Comparison of ENCODE assay signal across 8 mouse cellular contexts in the genomic region with DNA sequence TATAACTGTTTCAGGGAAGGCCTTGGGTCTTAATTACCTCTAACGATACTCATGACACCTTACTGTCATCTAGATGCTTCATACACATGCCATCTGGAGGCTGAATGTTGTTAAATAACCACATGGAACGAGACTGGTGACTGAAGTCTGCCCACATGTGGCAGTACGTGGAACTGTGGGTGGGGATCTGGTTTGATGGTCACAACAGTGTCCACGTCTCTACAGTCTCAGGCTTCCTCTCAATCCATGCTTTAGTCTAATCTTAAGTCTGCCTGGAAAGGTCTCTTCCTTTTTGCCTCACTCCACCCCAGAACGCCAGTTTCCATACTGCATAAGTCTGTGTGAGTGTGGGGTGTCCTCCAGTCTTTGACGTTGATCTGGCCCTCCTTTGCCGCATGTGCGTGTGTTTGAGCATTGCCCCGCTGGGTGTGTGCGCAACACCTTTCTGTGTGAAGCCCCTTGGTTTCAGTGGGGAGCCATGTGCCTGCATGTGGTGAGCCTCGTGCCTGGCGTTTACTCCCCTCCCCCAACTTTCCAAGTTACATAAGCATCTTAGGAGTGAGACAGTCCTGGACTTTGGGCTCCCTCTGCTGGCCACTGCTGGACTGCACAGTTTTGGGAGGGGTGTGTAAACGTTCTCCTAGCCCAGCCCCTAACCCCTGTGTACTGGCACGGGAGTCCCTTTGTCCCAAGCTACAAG. TPM values are rescaled to one million over a fixed set of nuclear protein-coding genes. Genes with fewer than 3 reads are reported as not detected.
A peak's percentile ranks its signal among the peaks of the same experiment; 100 is the strongest.
DNase-seq lines count a peak whose midpoint lies in the region; ATAC-seq and TF ChIP-seq lines count a peak whose summit lies in the region.

No protein-coding gene starts in this region.

- peak; percentile 80 for DNase-seq in G1E (ENCODE audit: low spot score)
- peak; percentile 93 for DNase-seq in cerebellum, adult 11-12 months
- peak; percentile 82 for DNase-seq in heart, postnatal 25 days (ENCODE audit: low spot score)
- peak; percentile 95 for DNase-seq in layer of hippocampus, adult 11-12 months (ENCODE audit: low spot score)
- peak; percentile 90 for DNase-seq in liver, postnatal 0 days

- intact Hi-C loops in heart, postnatal 25 days (cut with DNase I): loop anchor here (1.0 to 5.0 kb wide), 7 partner anchors 27 to 263 kb away; partner anchors contain the start of genes Casq1, Dcaf8 and Pex19

- ATAC-seq in G1E (ENCODE audit: extremely low read depth, insufficient number of reproducible peaks, low FRiP score, poor library complexity, severe bottlenecking): peak; percentile 41
- peak; percentile 67 for ATAC-seq in forebrain, embryonic 15.5 days (replicated peaks)
- peak; percentile 47 for ATAC-seq in liver, postnatal 0 days
- peak; percentile 71 for ATAC-seq in neural tube, embryonic 14.5 days (ENCODE audit: low read depth)

- TF ChIP-seq EP300 in liver, postnatal 0 days (IDR thresholded peaks at IDR 0.05; ENCODE audit: low read depth): peak; percentile 71; the same call in 1 of the 2 replicates

- TF ChIP-seq POLR2A in testis, adult 2 months (IDR thresholded peaks at IDR 0.05; ENCODE audit: control insufficient read depth, low read depth, low read length): no peak

- H3K27ac ChIP-seq in forebrain, embryonic 15.5 days (replicated peaks): peak overlapping the region; percentile 94
- H3K27ac ChIP-seq in liver, postnatal 0 days (ENCODE audit: low read depth): peak overlapping the region; percentile 86
- peak overlapping the region; percentile 74 for H3K27ac ChIP-seq in neural tube, embryonic 14.5 days (ENCODE audit: low read depth, low read length)
- H3K27ac ChIP-seq in testis, adult 2 months (ENCODE audit: control insufficient read depth, insufficient read depth, low read depth, low read length): peak overlapping the region; percentile 97

- peak overlapping the region; percentile 55 for H3K4me2 ChIP-seq in forebrain, embryonic 15.5 days (replicated peaks)
- peak overlapping the region; percentile 70 for H3K4me2 ChIP-seq in liver, postnatal 0 days (ENCODE audit: low read depth, low read length)
- peak overlapping the region; percentile 57 for H3K4me2 ChIP-seq in neural tube, embryonic 14.5 days (ENCODE audit: low read depth, low read length)

- H3K4me3 ChIP-seq in G1E (ENCODE audit: low read depth, low read length): peak overlapping the region; percentile 64; the same call in 1 of the 2 replicates
- peak overlapping the region; percentile 34 for H3K4me3 ChIP-seq in forebrain, embryonic 15.5 days
- H3K4me3 ChIP-seq in liver, postnatal 0 days (ENCODE audit: low read depth, low read length): peak overlapping the region; percentile 27
- peak overlapping the region; percentile 16; the same call in 1 of the 2 replicates for H3K4me3 ChIP-seq in neural tube, embryonic 14.5 days (ENCODE audit: low read depth, low read length)
- H3K4me3 ChIP-seq in testis, adult 2 months (ENCODE audit: control insufficient read depth, low read depth, low read length): no peak overlapping the region

- WGBS in forebrain, embryonic 15.5 days: 2% methylated on average over 14 of the region's 14 CpGs
- WGBS in liver, postnatal 0 days (ENCODE audit: insufficient replicate concordance): under 1% methylated on average over 14 of the region's 14 CpGs
- WGBS in neural tube, embryonic 14.5 days: under 1% methylated on average over 14 of the region's 14 CpGs

- H3K27me3 ChIP-seq in G1E (ENCODE audit: insufficient read depth, low read length): no peaks in the 10 kb centered on the region; the same call in 1 of the 2 replicates
- no peaks in the 10 kb centered on the region for H3K27me3 ChIP-seq in forebrain, embryonic 15.5 days
- no peaks in the 10 kb centered on the region for H3K27me3 ChIP-seq in liver, postnatal 0 days (ENCODE audit: insufficient read depth, low read length)
- H3K27me3 ChIP-seq in neural tube, embryonic 14.5 days (ENCODE audit: control insufficient read depth, insufficient read depth, low read length): no peaks in the 10 kb centered on the region
- H3K27me3 ChIP-seq in testis, adult 2 months (ENCODE audit: control insufficient read depth, insufficient read depth, low read length): no peaks in the 10 kb centered on the region

- H3K4me1 ChIP-seq in G1E (ENCODE audit: insufficient read depth, low read depth, low read length): peaks cover 61% of the 10 kb centered on the region
- H3K4me1 ChIP-seq in forebrain, embryonic 15.5 days: peaks cover 58% of the 10 kb centered on the region
- H3K4me1 ChIP-seq in liver, postnatal 0 days (ENCODE audit: insufficient read depth): peaks cover 42% of the 10 kb centered on the region
- H3K4me1 ChIP-seq in neural tube, embryonic 14.5 days (ENCODE audit: control insufficient read depth, insufficient read depth, low read length): peaks cover 13% of the 10 kb centered on the region
- H3K4me1 ChIP-seq in testis, adult 2 months (ENCODE audit: control insufficient read depth, insufficient read depth, low read length): peaks cover 5% of the 10 kb centered on the region

- TF ChIP-seq CTCF in G1E (IDR thresholded peaks at IDR 0.05; ENCODE audit: low read depth, low read length): peak; percentile 79
- TF ChIP-seq CTCF in liver, postnatal 0 days (IDR thresholded peaks at IDR 0.05; ENCODE audit: low read depth): peak; percentile 95
- peak; percentile 86; the same call in 1 of the 2 replicates for TF ChIP-seq CTCF in testis, adult 2 months (IDR thresholded peaks at IDR 0.05; ENCODE audit: control insufficient read depth, insufficient read depth, insufficient replicate concordance, low read depth, low read length)

- H3K9ac ChIP-seq in forebrain, embryonic 15.5 days (replicated peaks): peak overlapping the region; percentile 38; the same call in 1 of the 2 replicates
- peak overlapping the region; percentile 45 for H3K9ac ChIP-seq in liver, postnatal 0 days (replicated peaks)
- no peak overlapping the region; the same call in 1 of the 2 replicates for H3K9ac ChIP-seq in neural tube, embryonic 14.5 days (replicated peaks; ENCODE audit: low read depth, low read length)

- H3K36me3 ChIP-seq in G1E (replicated peaks): peaks cover 11% of the 10 kb centered on the region
- H3K36me3 ChIP-seq in forebrain, embryonic 15.5 days: no peaks in the 10 kb centered on the region
- H3K36me3 ChIP-seq in liver, postnatal 0 days (replicated peaks; ENCODE audit: insufficient read depth, low read length): no peaks in the 10 kb centered on the region
- H3K36me3 ChIP-seq in neural tube, embryonic 14.5 days (ENCODE audit: control insufficient read depth, insufficient read depth, low read length): no peaks in the 10 kb centered on the region
- H3K36me3 ChIP-seq in testis, adult 2 months (ENCODE audit: control insufficient read depth, insufficient read depth, low read length): no peaks in the 10 kb centered on the region

- H3K9me3 ChIP-seq in G1E (replicated peaks): no peaks in the 10 kb centered on the region
- H3K9me3 ChIP-seq in forebrain, embryonic 15.5 days: no peaks in the 10 kb centered on the region
- no peaks in the 10 kb centered on the region for H3K9me3 ChIP-seq in liver, postnatal 0 days (ENCODE audit: low read length)
- no peaks in the 10 kb centered on the region for H3K9me3 ChIP-seq in neural tube, embryonic 14.5 days (ENCODE audit: control insufficient read depth, low read length)

RNA-seq across cellular contexts. Expression of gene Atp1a2, which starts 12.0 kb away (rescaled TPM):
- total RNA-seq in G1E (2014; fragmentation: Nextera tagmentation) (not detected in 2 replicates), G1E (2017) (under 0.01 and 0.05 TPM in 2 replicates)
- polyA plus RNA-seq in G1E (2012): not detected in 2 replicates
- 32.2 and 33.1 TPM in 2 replicates for polyA plus RNA-seq in forebrain, embryonic 15.5 days (2015; fragmentation: Nextera tagmentation; extraction: Ambion mirVana)
- 100 to 1,000 TPM; 600 to 610 TPM for total RNA-seq in heart, postnatal 25 days (2021)
- polyA plus RNA-seq in liver, postnatal 0 days (2015; fragmentation: Nextera tagmentation; extraction: Ambion mirVana): 0.29 and 1.4 TPM in 2 replicates
- 23.6 and 27.9 TPM in 2 replicates for polyA plus RNA-seq in neural tube, embryonic 14.5 days (2014; fragmentation: Nextera tagmentation; extraction: Ambion mirVana)
- polyA plus RNA-seq in testis, adult 2 months (2012; rRNA removed): 12.4 and 17.3 TPM in 2 replicates

RNA-seq across cellular contexts. Expression of gene Kcnj9, which starts 19.3 kb away (rescaled TPM):
- total RNA-seq in G1E (2014; fragmentation: Nextera tagmentation): not detected in 2 replicates
- total RNA-seq in G1E (2017): not detected in 2 replicates
- polyA plus RNA-seq in G1E (2012): not detected in 2 replicates
- polyA plus RNA-seq in forebrain, embryonic 15.5 days (2015; fragmentation: Nextera tagmentation; extraction: Ambion mirVana): 3.4 and 3.5 TPM in 2 replicates
- under 1 TPM in 1 of 2 experiments, not detected in 1; 0.06 TPM for total RNA-seq in heart, postnatal 25 days (2021)
- 0.07 TPM in 2 replicates for polyA plus RNA-seq in liver, postnatal 0 days (2015; fragmentation: Nextera tagmentation; extraction: Ambion mirVana)
- polyA plus RNA-seq in neural tube, embryonic 14.5 days (2014; fragmentation: Nextera tagmentation; extraction: Ambion mirVana): 1.3 and 2.7 TPM in 2 replicates
- polyA plus RNA-seq in testis, adult 2 months (2012; rRNA removed): 40.4 and 41.2 TPM in 2 replicates

RNA-seq across cellular contexts. Expression of gene Kcnj10, which starts 31.2 kb away (rescaled TPM):
- 1.1 TPM in 1 of 2 replicates, not detected in the other for total RNA-seq in G1E (2014; fragmentation: Nextera tagmentation)
- under 0.01 and 0.11 TPM in 2 replicates for total RNA-seq in G1E (2017)
- polyA plus RNA-seq in G1E (2012): not detected in 2 replicates
- polyA plus RNA-seq in forebrain, embryonic 15.5 days (2015; fragmentation: Nextera tagmentation; extraction: Ambion mirVana): 1.7 and 1.9 TPM in 2 replicates
- under 1 TPM; 0.10 to 0.14 TPM for total RNA-seq in heart, postnatal 25 days (2021)
- polyA plus RNA-seq in liver, postnatal 0 days (2015; fragmentation: Nextera tagmentation; extraction: Ambion mirVana): 0.17 and 0.19 TPM in 2 replicates
- polyA plus RNA-seq in neural tube, embryonic 14.5 days (2014; fragmentation: Nextera tagmentation; extraction: Ambion mirVana): 2.3 and 2.6 TPM in 2 replicates
- 0.06 TPM in 2 replicates for polyA plus RNA-seq in testis, adult 2 months (2012; rRNA removed)

RNA-seq across cellular contexts. Expression of gene Igsf8, which starts 48.4 kb away (rescaled TPM):
- total RNA-seq in G1E (2014; fragmentation: Nextera tagmentation): 19.9 and 33.3 TPM in 2 replicates
- 13.1 and 14.8 TPM in 2 replicates for total RNA-seq in G1E (2017)
- 69.3 and 71.4 TPM in 2 replicates for polyA plus RNA-seq in G1E (2012)
- polyA plus RNA-seq in forebrain, embryonic 15.5 days (2015; fragmentation: Nextera tagmentation; extraction: Ambion mirVana): 137 and 162 TPM in 2 replicates
- 10 to 100 TPM in 1 of 2 experiments, 1 to 10 TPM in 1; 9.3 to 15.2 TPM for total RNA-seq in heart, postnatal 25 days (2021)
- 12.8 and 13.1 TPM in 2 replicates for polyA plus RNA-seq in liver, postnatal 0 days (2015; fragmentation: Nextera tagmentation; extraction: Ambion mirVana)
- 66.2 and 72.2 TPM in 2 replicates for polyA plus RNA-seq in neural tube, embryonic 14.5 days (2014; fragmentation: Nextera tagmentation; extraction: Ambion mirVana)
- polyA plus RNA-seq in testis, adult 2 months (2012; rRNA removed): 43.9 and 52.2 TPM in 2 replicates

RNA-seq across cellular contexts. Expression of gene Atp1a4, which starts 51.6 kb away (rescaled TPM):
- total RNA-seq in G1E (2014; fragmentation: Nextera tagmentation) (not detected in 2 replicates), G1E (2017) (0.05 TPM in 1 of 2 replicates, not detected in the other)
- polyA plus RNA-seq in G1E (2012): not detected in 2 replicates
- 0.09 and 0.10 TPM in 2 replicates for polyA plus RNA-seq in forebrain, embryonic 15.5 days (2015; fragmentation: Nextera tagmentation; extraction: Ambion mirVana)
- not detected for total RNA-seq in heart, postnatal 25 days (2021)
- 0.04 and 0.08 TPM in 2 replicates for polyA plus RNA-seq in liver, postnatal 0 days (2015; fragmentation: Nextera tagmentation; extraction: Ambion mirVana)
- not detected in 2 replicates for polyA plus RNA-seq in neural tube, embryonic 14.5 days (2014; fragmentation: Nextera tagmentation; extraction: Ambion mirVana)
- polyA plus RNA-seq in testis, adult 2 months (2012; rRNA removed): 322 and 331 TPM in 2 replicates
